Mouse (Mus musculus) lung, postnatal 0 days (tissue): ENCODE results near the gene 1700011L22Rik. TPM values are rescaled to one million over a fixed set of nuclear protein-coding genes. Genes with fewer than 3 reads are reported as not detected.
A peak's percentile ranks its signal among the peaks of the same experiment; 100 is the strongest.

ENCODE experiments used
- ATAC-seq: fragments of 200-750 bp; cut with Nextera tagmentation; 2 replicates; pipeline ENCODE4 v1.8.0; 2017; ENCODE audit warnings: moderate library complexity
- DNase-seq: peaks from one replicate; pipeline ENCODE4 v3.0.0-alpha.2; 2016; ENCODE audit warnings: low spot score
- H3K27ac ChIP-seq: fragments of 300-500 bp; sonication (generic); 2 replicates; pipeline ENCODE4 v1.5.1; 2014; ENCODE audit warnings: antibody characterized with exemption, mild to moderate bottlenecking, low read length, mixed read lengths
- H3K27me3 ChIP-seq: fragments of 300-500 bp; sonication (generic); replicated peaks from 2 replicates; pipeline ENCODE4 v1.6.1; 2014; ENCODE audit warnings: low read length, mixed read lengths; ENCODE audit not compliant: insufficient read depth
- H3K36me3 ChIP-seq: fragments of 300-500 bp; sonication (generic); 2 replicates; pipeline ENCODE4 v1.6.1; 2014; ENCODE audit warnings: low read length, mixed read lengths; ENCODE audit not compliant: insufficient read depth
- H3K4me1 ChIP-seq: fragments of 300-500 bp; sonication (generic); 2 replicates; pipeline ENCODE4 v1.6.1; 2014; ENCODE audit warnings: antibody characterized with exemption, low read depth, low read length, mixed read lengths; ENCODE audit not compliant: insufficient read depth
- H3K4me2 ChIP-seq: fragments of 300-500 bp; sonication (generic); replicated peaks from 2 replicates; pipeline ENCODE4 v1.6.1; 2014; ENCODE audit warnings: low read depth, mild to moderate bottlenecking, low read length, moderate library complexity, mixed read lengths
- H3K4me3 ChIP-seq: fragments of 300-500 bp; sonication (generic); 2 replicates; pipeline ENCODE4 v1.5.1; 2014; ENCODE audit warnings: low read depth, low read length
- H3K9ac ChIP-seq: fragments of 300-500 bp; sonication (generic); replicated peaks from 2 replicates; pipeline ENCODE4 v1.6.1; 2014; ENCODE audit warnings: low read depth, mild to moderate bottlenecking
- H3K9me3 ChIP-seq: fragments of 300-500 bp; sonication (generic); 2 replicates; pipeline ENCODE4 v1.6.1; 2016; ENCODE audit warnings: low read length, mixed read lengths
- CTCF ChIP-seq: IDR thresholded peaks from 2 replicates; pipeline ENCODE4 v1.5.1; 2016; ENCODE audit warnings: antibody characterized with exemption, mild to moderate bottlenecking
- EP300 ChIP-seq: IDR thresholded peaks from 2 replicates; pipeline ENCODE4 v1.6.1; 2016; ENCODE audit warnings: antibody characterized with exemption, mild to moderate bottlenecking, control low read depth
- WGBS: fragments of 180-500 bp; shearing (Covaris S2); extraction: QIAGEN DNeasy Blood & Tissue Kit; methylation state at CpG from one replicate; pipeline ENCODE4 v1.1.7; 2014; 5-methylcytosine and 5-hydroxymethylcytosine counted together
- polyA plus RNA-seq: library from polyadenylated mRNA; unstranded; fragments of >200 nt; fragmentation: Nextera tagmentation; extraction: Ambion mirVana; gene quantifications from 2 replicates; pipeline ENCODE4 v1.2.1, GENCODE M21; 2015

Gene 1700011L22Rik
- polyA plus RNA-seq, 1 experiment from 2014 or later: not detected

GRCm38 (mm10) chr8:79253742-79254141 lies 5.4 kb upstream of the 1700011L22Rik start:
- TF ChIP-seq CTCF (no peak), EP300 (no peak)
- no peak for DNase-seq
- no peaks in the 10 kb centered on the region for H3K4me1 ChIP-seq
- H3K36me3 ChIP-seq: no peaks in the 10 kb centered on the region
- WGBS: 83% methylated on average over 6 of the region's 6 CpGs
- no peak for ATAC-seq
- H3K27ac ChIP-seq: no peak overlapping the region
- H3K27me3 ChIP-seq: no peaks in the 10 kb centered on the region
- no peak overlapping the region for H3K4me3 ChIP-seq
- no peaks in the 10 kb centered on the region for H3K9me3 ChIP-seq
- no peak overlapping the region for H3K4me2 ChIP-seq
- no peak overlapping the region for H3K9ac ChIP-seq

DNA sequence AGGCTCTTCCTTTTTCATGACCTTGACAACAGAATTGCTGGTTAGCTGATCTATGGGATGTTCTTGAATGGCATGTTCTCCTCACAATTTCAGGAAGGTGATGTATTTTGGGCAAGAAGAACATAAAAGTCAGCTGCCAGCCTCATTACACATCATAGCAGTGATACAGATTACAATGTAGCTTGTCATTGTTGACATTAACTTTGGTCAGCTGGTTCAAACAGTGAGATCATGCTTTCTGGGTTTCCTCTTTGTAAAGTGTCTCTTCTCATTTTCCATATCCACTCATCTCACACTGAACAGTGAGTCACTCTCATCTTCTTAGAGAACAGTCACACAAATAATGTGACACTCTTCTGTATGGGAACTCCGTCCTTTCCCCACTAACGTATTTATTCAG lies 4.9 kb downstream of the 1700011L22Rik start:
- Histone ChIP-seq H3K4me1 (no peaks in the 10 kb centered on the region), H3K36me3 (no peaks in the 10 kb centered on the region), H3K9ac (no peak overlapping the region), H3K4me3 (no peak overlapping the region), H3K4me2 (no peak overlapping the region), H3K27ac (no peak overlapping the region), H3K9me3 (no peaks in the 10 kb centered on the region), H3K27me3 (no peaks in the 10 kb centered on the region)
- TF ChIP-seq CTCF: no peak
- peak; percentile 32; the same call in 1 of the 2 replicates for TF ChIP-seq EP300
- ATAC-seq (peak; percentile 83), DNase-seq (peak; percentile 32)
- 75% methylated on average over 2 of the region's 2 CpGs for WGBS

DNA sequence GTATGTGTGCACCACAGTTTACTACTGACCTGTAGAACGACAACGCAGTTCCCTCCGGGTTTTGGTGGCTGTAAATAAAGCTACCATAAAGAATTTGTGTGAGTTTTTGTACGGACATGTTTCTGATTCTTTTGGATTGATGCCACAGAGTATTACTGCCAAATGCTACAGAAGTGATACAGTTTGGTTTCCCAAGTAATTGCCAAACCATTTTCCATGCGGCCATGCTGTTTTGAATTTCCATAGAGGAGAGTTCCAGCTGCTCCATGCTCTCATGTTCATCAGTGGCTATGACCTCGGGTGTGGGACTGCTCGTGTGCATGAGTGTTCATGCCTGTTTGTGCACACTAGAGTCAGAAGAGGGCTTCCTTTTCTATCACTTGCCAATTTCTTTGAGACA lies 8.4 kb downstream of the 1700011L22Rik start:
- ATAC-seq: no peak
- DNase-seq: no peak

DNA sequence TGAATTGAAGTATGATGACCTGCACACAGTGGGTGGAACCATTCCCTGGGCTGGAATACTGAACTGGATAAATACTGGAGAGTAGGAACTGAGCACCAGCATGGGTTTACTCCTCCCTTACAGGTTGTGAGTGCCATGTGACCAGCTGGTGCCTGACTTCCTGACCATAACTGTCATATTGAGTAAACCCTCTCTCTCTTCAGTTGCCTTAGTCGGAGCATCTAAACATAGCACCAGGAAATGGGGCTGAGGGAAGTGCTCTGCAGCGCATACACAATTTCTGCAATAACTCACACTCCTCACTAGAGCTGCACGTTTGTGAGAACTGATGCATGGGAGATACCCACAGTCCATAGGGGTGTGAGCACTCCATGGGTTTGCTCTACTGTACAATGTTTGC lies 9.1 kb downstream of the 1700011L22Rik start:
- Histone ChIP-seq H3K9ac (no peak overlapping the region), H3K36me3 (no peaks in the 10 kb centered on the region), H3K4me3 (no peak overlapping the region), H3K9me3 (no peaks in the 10 kb centered on the region), H3K27ac (no peak overlapping the region), H3K27me3 (no peaks in the 10 kb centered on the region), H3K4me1 (no peaks in the 10 kb centered on the region), H3K4me2 (no peak overlapping the region)
- TF ChIP-seq CTCF (no peak), EP300 (no peak)
- ATAC-seq (no peak), DNase-seq (no peak)
- 53% methylated on average over 3 of the region's 3 CpGs for WGBS

More for the DNA sequence above, 8.4 kb downstream of the 1700011L22Rik start:
- H3K36me3 ChIP-seq: no peaks in the 10 kb centered on the region
- no peak overlapping the region for H3K4me3 ChIP-seq
- no peak for TF ChIP-seq EP300
- WGBS: 72% methylated on average over 7 of the region's 7 CpGs
- no peaks in the 10 kb centered on the region for H3K9me3 ChIP-seq
- no peak overlapping the region for H3K9ac ChIP-seq
- H3K27me3 ChIP-seq: no peaks in the 10 kb centered on the region
- H3K4me1 ChIP-seq: no peaks in the 10 kb centered on the region
- no peak overlapping the region for H3K4me2 ChIP-seq
- no peak overlapping the region for H3K27ac ChIP-seq

- WGBS: 82% methylated on average over 8 of the region's 8 CpGs
- DNase-seq: no peak
- H3K27ac ChIP-seq: no peak overlapping the region
- H3K4me1 ChIP-seq: no peaks in the 10 kb centered on the region
- H3K27me3 ChIP-seq: no peaks in the 10 kb centered on the region
- TF ChIP-seq CTCF (no peak), EP300 (no peak)
- H3K4me3 ChIP-seq: no peak overlapping the region
- H3K4me2 ChIP-seq: no peak overlapping the region
- no peak overlapping the region for H3K9ac ChIP-seq
- no peak for ATAC-seq
- no peaks in the 10 kb centered on the region for H3K9me3 ChIP-seq
- no peaks in the 10 kb centered on the region for H3K36me3 ChIP-seq
These were observed 19.0 kb downstream of the 1700011L22Rik start for GRCm38 (mm10) chr8:79229266-79229888.

- Histone ChIP-seq H3K36me3 (no peaks in the 10 kb centered on the region), H3K4me2 (no peak overlapping the region), H3K9ac (no peak overlapping the region), H3K27ac (no peak overlapping the region), H3K4me1 (no peaks in the 10 kb centered on the region), H3K9me3 (no peaks in the 10 kb centered on the region), H3K4me3 (no peak overlapping the region), H3K27me3 (no peaks in the 10 kb centered on the region)
- TF ChIP-seq CTCF: no peak
- no peak for TF ChIP-seq EP300
- DNase-seq (no peak), ATAC-seq (no peak)
- 83% methylated on average over 3 of the region's 3 CpGs for WGBS
These were observed 20.5 kb downstream of the 1700011L22Rik start for GRCm38 (mm10) chr8:79227916-79228315.

DNA sequence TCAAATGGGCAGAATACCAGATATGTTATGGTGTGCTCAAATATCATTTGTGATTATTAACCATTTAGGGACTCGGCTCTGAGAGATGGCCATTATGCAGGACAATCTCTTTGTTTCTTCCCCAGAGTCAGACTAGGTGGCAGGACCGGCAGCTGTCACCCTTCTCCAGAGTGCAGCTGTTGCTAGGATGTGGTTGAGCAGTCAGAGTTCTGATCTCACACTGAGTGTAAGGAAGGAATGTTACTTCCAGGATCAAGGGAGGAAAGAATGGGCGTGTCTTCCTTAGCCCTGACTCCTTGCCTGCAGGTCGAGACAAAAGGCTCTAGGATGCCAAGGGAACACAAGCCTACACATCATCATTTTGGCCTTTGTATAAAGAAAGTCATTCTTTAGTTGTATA lies 21.2 kb downstream of the 1700011L22Rik start:
- Histone ChIP-seq H3K36me3 (no peaks in the 10 kb centered on the region), H3K4me1 (no peaks in the 10 kb centered on the region), H3K4me3 (no peak overlapping the region), H3K27me3 (no peaks in the 10 kb centered on the region), H3K4me2 (no peak overlapping the region), H3K9me3 (no peaks in the 10 kb centered on the region), H3K27ac (no peak overlapping the region), H3K9ac (no peak overlapping the region)
- TF ChIP-seq EP300 (no peak), CTCF (no peak)
- WGBS: 75% methylated on average over 4 of the region's 4 CpGs
- no peak for DNase-seq
- ATAC-seq: no peak
